In the genomic region with DNA sequence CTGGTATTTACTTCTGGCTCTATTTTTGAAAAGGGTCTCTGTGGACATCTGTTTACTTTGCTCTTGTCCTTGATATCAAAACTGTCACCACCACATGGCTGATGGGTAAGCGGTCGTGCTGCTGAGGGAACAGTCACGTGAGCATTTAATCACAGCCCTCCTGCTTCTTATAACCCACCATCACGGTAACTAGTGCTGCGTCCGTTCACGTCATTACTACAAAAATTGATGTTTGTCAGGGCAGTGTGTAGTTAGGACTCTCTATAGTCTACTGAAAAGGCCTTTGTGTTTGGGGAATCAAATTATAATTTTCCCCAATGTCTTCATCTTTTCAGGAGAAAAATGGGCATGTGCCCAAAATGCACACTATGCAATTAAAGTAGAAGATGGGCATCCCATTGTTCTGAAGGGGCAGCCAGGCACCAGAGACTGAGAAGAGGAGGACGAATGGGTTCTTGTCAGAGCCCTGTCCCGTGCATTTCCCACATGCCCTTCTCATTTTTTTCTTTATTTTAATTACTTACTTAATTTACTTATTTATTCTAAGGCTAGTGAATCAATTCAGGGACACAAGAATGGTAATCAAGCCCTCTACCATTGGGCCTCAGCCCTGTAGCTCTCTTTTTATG, we compare ENCODE assay signal across 35 mouse cellular contexts. TPM values are rescaled to one million over a fixed set of nuclear protein-coding genes. Genes with fewer than 3 reads are reported as not detected.
DNase-seq lines count a peak whose midpoint lies in the region; ATAC-seq and TF ChIP-seq lines count a peak whose summit lies in the region.
"Had no signal": no experiment of that assay in that cellular context is flagged by ENCODE, and none has a peak within 500 bp of the region (broad histone marks: within the 10 kb centered on the region; RNA-seq: fewer than 3 reads in every experiment).

No protein-coding gene starts in this region.

- H3K4me3 ChIP-seq in hindbrain, embryonic 11.5 days (ENCODE audit: low read depth, low read length), result no peak overlapping the region
- no peak overlapping the region for H3K4me3 ChIP-seq in hindbrain, embryonic 10.5 days
- no peak overlapping the region for H3K4me3 ChIP-seq in neural tube, embryonic 13.5 days
- no peak overlapping the region for H3K4me3 ChIP-seq in neural tube, embryonic 15.5 days (replicated peaks)
- H3K4me3 ChIP-seq in forebrain, embryonic 14.5 days (ENCODE audit: low read depth, low read length), result no peak overlapping the region
- no peak overlapping the region for H3K4me3 ChIP-seq in myocyte
- H3K4me3 ChIP-seq: embryonic facial prominence, embryonic 12.5 days; heart, adult 2 months; heart, embryonic 12.5 days; limb, embryonic 13.5 days; megakaryocyte, embryonic 14.5 days; midbrain, embryonic 12.5 days had no signal

- ATAC-seq in hindbrain, embryonic 11.5 days (ENCODE audit: low FRiP score), result peak; percentile 17; the same call in 1 of the 2 replicates
- no peak for ATAC-seq in neural tube, embryonic 13.5 days (ENCODE audit: low read depth)
- no peak for ATAC-seq in neural tube, embryonic 15.5 days (ENCODE audit: low FRiP score)
- peak; percentile 72 for ATAC-seq in forebrain, embryonic 14.5 days
- ATAC-seq: CD4-positive, CD25-positive, alpha-beta regulatory T cell, adult 4 months; intestine, embryonic 16.5 days had no signal

- H3K27ac ChIP-seq in hindbrain, embryonic 11.5 days (ENCODE audit: low read depth, low read length), result no peak overlapping the region
- H3K27ac ChIP-seq in hindbrain, embryonic 10.5 days, result no peak overlapping the region
- H3K27ac ChIP-seq in neural tube, embryonic 13.5 days (replicated peaks), result 0 out of 2 replicates have a peak overlapping the region, but pooled peaks have one; percentile 13
- no peak overlapping the region for H3K27ac ChIP-seq in neural tube, embryonic 15.5 days (replicated peaks)
- peak overlapping the region; percentile 60; the same call in 1 of the 2 replicates for H3K27ac ChIP-seq in forebrain, embryonic 14.5 days (ENCODE audit: low read depth, low read length)
- H3K27ac ChIP-seq: embryonic facial prominence, embryonic 12.5 days; heart, adult 2 months; limb, embryonic 13.5 days; stomach, postnatal 0 days had no signal

- no peak for TF ChIP-seq POLR2A in myocyte (IDR thresholded peaks at IDR 0.05; ENCODE audit: insufficient read length, low read depth)

- WGBS in hindbrain, embryonic 11.5 days, result 76% methylated on average over 9 of the region's 9 CpGs
- WGBS in hindbrain, embryonic 10.5 days, result 84% methylated on average over 9 of the region's 9 CpGs
- WGBS in neural tube, embryonic 13.5 days, result 37% methylated on average over 9 of the region's 9 CpGs
- WGBS in neural tube, embryonic 15.5 days, result 29% methylated on average over 9 of the region's 9 CpGs
- 15% methylated on average over 9 of the region's 9 CpGs for whole genome bisulfite sequencing in forebrain, embryonic 14.5 days

- H3K9ac ChIP-seq in hindbrain, embryonic 11.5 days (ENCODE audit: low read depth, low read length), result no peak overlapping the region
- no peak overlapping the region for H3K9ac ChIP-seq in neural tube, embryonic 13.5 days
- H3K9ac ChIP-seq in neural tube, embryonic 15.5 days (replicated peaks), result no peak overlapping the region
- H3K9ac ChIP-seq in forebrain, embryonic 14.5 days (ENCODE audit: low read length), result no peak overlapping the region
- H3K9ac ChIP-seq: embryonic facial prominence, embryonic 12.5 days; heart, embryonic 12.5 days; limb, embryonic 13.5 days; midbrain, embryonic 12.5 days had no signal

- no peak overlapping the region for H3K4me2 ChIP-seq in hindbrain, embryonic 11.5 days (replicated peaks; ENCODE audit: low read depth, low read length)
- H3K4me2 ChIP-seq in neural tube, embryonic 13.5 days, result no peak overlapping the region
- no peak overlapping the region for H3K4me2 ChIP-seq in neural tube, embryonic 15.5 days
- no peak overlapping the region for H3K4me2 ChIP-seq in forebrain, embryonic 14.5 days (ENCODE audit: low read length)
- H3K4me2 ChIP-seq in myocyte (ENCODE audit: low read depth), result no peak overlapping the region
- H3K4me2 ChIP-seq: embryonic facial prominence, embryonic 12.5 days; heart, embryonic 12.5 days; limb, embryonic 13.5 days; liver, embryonic 11.5 days had no signal

- DNase-seq in hindbrain, embryonic 11.5 days (ENCODE audit: low spot score), result no peak
- no peak for DNase-seq in hindbrain, embryonic 10.5 days (ENCODE audit: low spot score)
- peak; percentile 77 for DNase-seq in forebrain, embryonic 14.5 days (ENCODE audit: low spot score)
- DNase-seq in lung, adult 18-20 months, result no peak
- DNase-seq in ovary, adult 18-20 months (ENCODE audit: low spot score), result no peak
- DNase-seq: adrenal gland, postnatal 14 days; cerebellum, adult 11-12 months; cerebellum, adult 9-11 months; embryo, embryonic 11 days; heart, adult 2 months; heart, postnatal 14 days; kidney, adult 9 months; kidney, postnatal 14 days; layer of hippocampus, adult 9-11 months; lung, postnatal 4 days; right cerebral cortex, adult 18-20 months; right cerebral cortex, postnatal 4 days; thymus, adult 18-20 months; thymus, postnatal 25 days had no signal

- no peaks in the 10 kb centered on the region for H3K79me2 ChIP-seq in myocyte (ENCODE audit: control insufficient read depth, insufficient read depth)

- no peak overlapping the region for H3ac ChIP-seq in myocyte (ENCODE audit: control insufficient read depth, insufficient read length)

- no peaks in the 10 kb centered on the region for H3K27me3 ChIP-seq in hindbrain, embryonic 11.5 days (ENCODE audit: control insufficient read depth, insufficient read depth, low read length)
- H3K27me3 ChIP-seq in hindbrain, embryonic 10.5 days (ENCODE audit: insufficient read depth, poor library complexity, severe bottlenecking), result no peaks in the 10 kb centered on the region
- no peaks in the 10 kb centered on the region for H3K27me3 ChIP-seq in neural tube, embryonic 13.5 days
- H3K27me3 ChIP-seq in neural tube, embryonic 15.5 days (replicated peaks), result no peaks in the 10 kb centered on the region
- no peaks in the 10 kb centered on the region for H3K27me3 ChIP-seq in forebrain, embryonic 14.5 days (replicated peaks; ENCODE audit: control insufficient read depth, insufficient read depth, low read length)
- no peaks in the 10 kb centered on the region for H3K27me3 ChIP-seq in myocyte (ENCODE audit: control insufficient read depth, insufficient read depth, insufficient read length)
- H3K27me3 ChIP-seq: embryonic facial prominence, embryonic 12.5 days; heart, embryonic 12.5 days; limb, embryonic 13.5 days had no signal

- peaks cover 2% of the 10 kb centered on the region; the same call in 1 of the 2 replicates for H3K4me1 ChIP-seq in hindbrain, embryonic 11.5 days (replicated peaks; ENCODE audit: control insufficient read depth, insufficient read depth, low read length)
- H3K4me1 ChIP-seq in hindbrain, embryonic 10.5 days (replicated peaks), result peaks cover 22% of the 10 kb centered on the region
- H3K4me1 ChIP-seq in neural tube, embryonic 13.5 days (replicated peaks), result peaks cover 25% of the 10 kb centered on the region
- peaks cover 11% of the 10 kb centered on the region for H3K4me1 ChIP-seq in neural tube, embryonic 15.5 days
- peaks cover 12% of the 10 kb centered on the region for H3K4me1 ChIP-seq in forebrain, embryonic 14.5 days (ENCODE audit: control insufficient read depth, insufficient read depth, low read length)
- H3K4me1 ChIP-seq: embryonic facial prominence, embryonic 12.5 days; megakaryocyte, embryonic 14.5 days had no signal

- H3K36me3 ChIP-seq in hindbrain, embryonic 11.5 days (ENCODE audit: control insufficient read depth, insufficient read depth, low read length), result no peaks in the 10 kb centered on the region
- no peaks in the 10 kb centered on the region for H3K36me3 ChIP-seq in hindbrain, embryonic 10.5 days
- H3K36me3 ChIP-seq in neural tube, embryonic 13.5 days, result no peaks in the 10 kb centered on the region
- H3K36me3 ChIP-seq in neural tube, embryonic 15.5 days, result no peaks in the 10 kb centered on the region
- H3K36me3 ChIP-seq in forebrain, embryonic 14.5 days (ENCODE audit: control insufficient read depth, insufficient read depth, low read length), result no peaks in the 10 kb centered on the region
- no peaks in the 10 kb centered on the region for H3K36me3 ChIP-seq in myocyte (ENCODE audit: control insufficient read depth, insufficient read depth)
- H3K36me3 ChIP-seq: embryonic facial prominence, embryonic 12.5 days; heart, embryonic 12.5 days; limb, embryonic 13.5 days; midbrain, embryonic 12.5 days had no signal

- H3K9me3 ChIP-seq in hindbrain, embryonic 11.5 days (ENCODE audit: control insufficient read depth, low read length), result no peaks in the 10 kb centered on the region
- H3K9me3 ChIP-seq in hindbrain, embryonic 10.5 days, result no peaks in the 10 kb centered on the region
- H3K9me3 ChIP-seq in neural tube, embryonic 13.5 days, result no peaks in the 10 kb centered on the region
- no peaks in the 10 kb centered on the region for H3K9me3 ChIP-seq in neural tube, embryonic 15.5 days (replicated peaks)
- no peaks in the 10 kb centered on the region for H3K9me3 ChIP-seq in forebrain, embryonic 14.5 days (replicated peaks; ENCODE audit: control insufficient read depth, low read length)
- H3K9me3 ChIP-seq: embryonic facial prominence, embryonic 12.5 days; heart, embryonic 12.5 days; limb, embryonic 13.5 days; megakaryocyte, embryonic 14.5 days; midbrain, embryonic 12.5 days had no signal

TF ChIP-seq in myocyte, 11 proteins besides CTCF, POLR2A, EP300 and RAD21:
- TF ChIP-seq POLR2AphosphoS2 (IDR thresholded peaks at IDR 0.05; ENCODE audit: insufficient read length, low read depth) (no peak), USF1 (IDR thresholded peaks at IDR 0.05; ENCODE audit: low read depth) (peak; percentile 28)

RNA-seq across cellular contexts. Expression of gene Nudt4, which starts 54.6 kb away (rescaled TPM):
- polyA plus RNA-seq in hindbrain, embryonic 11.5 days (2014; fragmentation: Nextera tagmentation; extraction: Ambion mirVana), result 120 and 133 TPM in 2 replicates
- polyA plus RNA-seq in hindbrain, embryonic 10.5 days (2016; fragmentation: Nextera tagmentation; extraction: Ambion mirVana), result 76.4 and 86.5 TPM in 2 replicates
- 94.1 and 101 TPM in 2 replicates for polyA plus RNA-seq in neural tube, embryonic 13.5 days (2015; fragmentation: Nextera tagmentation; extraction: Ambion mirVana)
- 73.5 and 75.5 TPM in 2 replicates for polyA plus RNA-seq in neural tube, embryonic 15.5 days (2015; fragmentation: Nextera tagmentation; extraction: Ambion mirVana)
- 79.8 and 85.0 TPM in 2 replicates for polyA plus RNA-seq in forebrain, embryonic 14.5 days (2014; fragmentation: Nextera tagmentation; extraction: Ambion mirVana)
- 36.8 TPM for polyA plus RNA-seq in myocyte (2012; fragmentation: generic; extraction: Trizol)

RNA-seq across cellular contexts. Expression of gene Anapc15-ps, which starts 54.7 kb away (rescaled TPM):
- polyA plus RNA-seq in hindbrain, embryonic 11.5 days (2014; fragmentation: Nextera tagmentation; extraction: Ambion mirVana), result not detected in 2 replicates
- not detected in 2 replicates for polyA plus RNA-seq in hindbrain, embryonic 10.5 days (2016; fragmentation: Nextera tagmentation; extraction: Ambion mirVana)
- polyA plus RNA-seq in neural tube, embryonic 13.5 days (2015; fragmentation: Nextera tagmentation; extraction: Ambion mirVana), result not detected in 2 replicates
- not detected in 2 replicates for polyA plus RNA-seq in neural tube, embryonic 15.5 days (2015; fragmentation: Nextera tagmentation; extraction: Ambion mirVana)
- not detected in 2 replicates for polyA plus RNA-seq in forebrain, embryonic 14.5 days (2014; fragmentation: Nextera tagmentation; extraction: Ambion mirVana)
- polyA plus RNA-seq in myocyte (2012; fragmentation: generic; extraction: Trizol), result 0.37 TPM
- polyA plus RNA-seq: CD4-positive, CD25-positive, alpha-beta regulatory T cell, adult 4 months; embryonic facial prominence, embryonic 12.5 days; heart, adult 2 months; heart, embryonic 12.5 days; intestine, embryonic 16.5 days; liver, embryonic 11.5 days; liver, embryonic 16.5 days; lung, embryonic 16.5 days; midbrain, embryonic 12.5 days; neural tube, embryonic 11.5 days; spleen, adult 2 months; stomach, postnatal 0 days had no signal

Comparison
In these comparisons a context has a peak if more than half of its experiments do, and no peak if none do; other contexts are left out.
1. H3K27ac ChIP-seq: peak in neural tube, embryonic 13.5 days (single experiment) and forebrain, embryonic 14.5 days (single experiment); none in hindbrain, embryonic 11.5 days (single experiment), hindbrain, embryonic 10.5 days (single experiment) and neural tube, embryonic 15.5 days (single experiment).
2. ATAC-seq: peak in hindbrain, embryonic 11.5 days (single experiment) and forebrain, embryonic 14.5 days (single experiment); none in neural tube, embryonic 13.5 days (single experiment) and neural tube, embryonic 15.5 days (single experiment).